Mouse (Mus musculus) macrophage (primary cell): Measurements from ENCODE around the gene Cpm. TPM values are rescaled to one million over a fixed set of nuclear protein-coding genes. Genes with fewer than 3 reads are reported as not detected.

Experiments
- H3K27ac ChIP-seq: fragments of 350-480 bp; formaldehyde crosslinking; 2 replicates; pipeline ENCODE4 v1.9.0; 2021
- H3K36me3 ChIP-seq: fragments of 350-480 bp; formaldehyde crosslinking; 2 replicates; pipeline ENCODE4 v1.9.0; 2021; ENCODE audit errors: inconsistent target
- H3K4me3 ChIP-seq: fragments of 350-480 bp; formaldehyde crosslinking; 2 replicates; pipeline ENCODE4 v1.9.0; 2021; ENCODE audit errors: inconsistent target
- H3K79me2 ChIP-seq: fragments of 350-480 bp; formaldehyde crosslinking; 2 replicates; pipeline ENCODE4 v1.9.0; 2021; ENCODE audit errors: inconsistent target
- WGBS: methylation state at CpG from one replicate; pipeline ENCODE4 v1.1.7; 2026; ENCODE audit warnings: inconsistent platforms; ENCODE audit not compliant: missing documents; 5-methylcytosine and 5-hydroxymethylcytosine counted together
- polyA plus RNA-seq: library from polyadenylated mRNA; stranded (reverse); fragments of 250-400 nt; gene quantifications from 3 replicates; pipeline ENCODE4 v1.2.4, GENCODE M21; 2018; ENCODE audit warnings: inconsistent platforms

Gene Cpm
- polyA plus RNA-seq, 1 experiment from 2014 or later: 0.07 TPM

GRCm38 (mm10) chr10:117676036-117676643 is 46.8 kb downstream of the Cpm start:
- H3K36me3 ChIP-seq: no peaks in the 10 kb centered on the region
- H3K4me3 ChIP-seq: no peak overlapping the region
- no peak overlapping the region for H3K27ac ChIP-seq
- H3K79me2 ChIP-seq: no peaks in the 10 kb centered on the region
- 31% methylated on average over 19 of the region's 19 CpGs for WGBS

- no peak overlapping the region for H3K4me3 ChIP-seq
- WGBS: 32% methylated on average over 17 of the region's 17 CpGs
Measured at GRCm38 (mm10) chr10:117676644-117677313, 47.5 kb downstream of the Cpm start.

DNA sequence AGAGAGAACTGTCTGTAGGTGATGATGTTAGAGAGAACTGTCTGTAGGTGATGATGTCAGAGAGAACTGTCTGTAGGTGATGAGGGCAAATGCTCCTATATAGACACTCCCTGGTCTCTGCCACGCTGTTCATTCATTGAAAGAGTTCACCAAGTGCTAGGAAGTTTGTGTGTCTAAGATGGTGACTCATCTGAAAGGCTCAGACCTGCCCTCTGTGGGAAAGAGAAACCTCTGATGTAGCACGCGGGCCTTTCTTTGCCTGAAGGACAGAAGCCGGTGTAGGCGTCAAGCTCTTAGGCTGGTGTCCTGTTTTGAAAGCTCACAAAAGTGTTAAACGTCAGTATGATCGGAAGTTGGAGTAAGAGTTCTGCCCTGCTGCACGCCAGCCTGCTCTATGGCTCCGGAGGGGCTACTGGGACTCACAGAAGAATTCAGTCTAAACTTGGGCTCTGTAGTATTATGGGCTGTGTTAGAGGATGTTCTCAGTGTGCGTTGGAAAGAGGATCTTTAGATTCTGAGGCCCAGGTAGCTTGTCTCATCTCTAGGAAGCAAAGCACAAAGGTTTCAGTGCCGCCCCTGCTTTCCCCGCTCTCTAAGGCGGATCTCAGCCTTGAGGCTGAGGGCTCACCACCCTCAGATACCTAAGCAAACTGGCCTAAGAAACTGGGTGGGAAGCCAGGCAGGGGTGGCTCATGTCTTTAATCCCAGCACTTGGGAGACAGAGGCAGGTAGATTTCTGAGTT is 48.4 kb downstream of the Cpm start:
- H3K36me3 ChIP-seq: no peaks in the 10 kb centered on the region
- H3K79me2 ChIP-seq: no peaks in the 10 kb centered on the region
- H3K4me3 ChIP-seq: no peak overlapping the region
- H3K27ac ChIP-seq: no peak overlapping the region
- WGBS: 81% methylated on average over 13 of the region's 13 CpGs

More at GRCm38 (mm10) chr10:117676644-117677313, 47.5 kb downstream of the Cpm start:
- no peak overlapping the region for H3K27ac ChIP-seq
- H3K36me3 ChIP-seq: no peaks in the 10 kb centered on the region
- H3K79me2 ChIP-seq: no peaks in the 10 kb centered on the region

GRCm38 (mm10) chr10:117678357-117678756 is 49.1 kb downstream of the Cpm start:
- no peak overlapping the region for H3K27ac ChIP-seq
- 92% methylated on average over 4 of the region's 5 CpGs for WGBS
- no peaks in the 10 kb centered on the region for H3K36me3 ChIP-seq

GRCm38 (mm10) chr10:117679029-117679686 is 49.9 kb downstream of the Cpm start:
- Histone ChIP-seq H3K79me2 (no peaks in the 10 kb centered on the region), H3K36me3 (no peaks in the 10 kb centered on the region), H3K27ac (no peak overlapping the region), H3K4me3 (no peak overlapping the region)
- 91% methylated on average over 5 of the region's 5 CpGs for WGBS

More at GRCm38 (mm10) chr10:117678357-117678756, 49.1 kb downstream of the Cpm start:
- Histone ChIP-seq H3K4me3 (no peak overlapping the region), H3K79me2 (no peaks in the 10 kb centered on the region)

DNA sequence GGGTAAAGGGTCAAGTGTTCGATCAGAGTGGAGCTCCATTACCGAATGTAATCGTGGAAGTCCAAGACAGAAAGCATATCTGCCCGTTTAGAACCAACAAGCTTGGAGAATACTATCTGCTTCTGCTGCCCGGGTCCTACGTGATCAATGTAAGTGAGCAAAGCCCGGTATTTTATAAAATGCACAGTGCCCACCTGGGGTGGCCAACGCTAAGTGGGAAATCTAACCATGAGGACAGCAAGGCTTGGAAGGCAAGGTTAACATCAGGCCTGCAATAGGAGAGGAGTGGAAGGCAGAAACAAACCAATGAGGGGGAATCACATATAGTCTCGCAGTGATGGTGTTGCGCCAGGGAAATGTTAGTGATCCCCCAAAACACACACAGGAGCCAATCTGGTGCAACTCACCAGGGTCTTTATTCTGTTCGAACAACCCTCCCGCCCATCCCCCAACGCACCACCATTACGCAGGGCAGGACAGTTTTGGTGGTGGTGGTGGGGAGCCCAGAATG is 50.7 kb downstream of the Cpm start:
- Histone ChIP-seq H3K36me3 (no peaks in the 10 kb centered on the region), H3K79me2 (no peaks in the 10 kb centered on the region), H3K4me3 (no peak overlapping the region), H3K27ac (no peak overlapping the region)
- WGBS: 94% methylated on average over 14 of the region's 14 CpGs

DNA sequence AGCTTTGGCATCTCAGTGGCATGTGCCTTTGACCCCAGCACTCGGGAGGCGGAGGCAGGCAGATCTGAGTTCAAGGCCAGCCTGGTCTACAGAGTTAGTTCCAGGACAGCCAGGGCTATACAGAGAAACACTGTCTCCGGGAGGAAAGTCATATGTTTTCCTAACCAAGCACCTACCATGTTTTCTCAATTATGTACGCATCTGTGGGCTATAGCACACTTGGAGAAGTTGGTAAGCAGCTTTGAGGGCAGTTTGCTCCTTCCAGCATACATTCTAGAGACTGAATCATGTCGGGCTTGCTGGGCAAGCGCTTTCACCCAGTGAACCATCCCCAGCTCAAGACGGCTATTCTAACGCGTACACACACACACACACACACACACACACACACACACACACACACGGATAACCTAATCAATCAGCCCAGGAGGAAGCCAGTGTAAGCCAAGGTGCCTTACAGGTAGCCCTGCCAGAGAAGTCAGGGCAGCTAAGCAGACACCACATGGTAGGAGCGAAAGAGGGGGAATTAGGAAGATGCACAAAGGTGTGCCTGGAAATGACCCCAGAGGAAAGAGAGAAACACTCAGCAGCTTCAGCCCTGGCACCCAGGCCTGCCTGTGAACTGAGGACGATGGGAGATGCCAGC is 51.7 kb downstream of the Cpm start:
- no peak overlapping the region for H3K27ac ChIP-seq
- 94% methylated on average over 12 of the region's 12 CpGs for WGBS
- H3K79me2 ChIP-seq: no peaks in the 10 kb centered on the region
- H3K36me3 ChIP-seq: no peaks in the 10 kb centered on the region
- H3K4me3 ChIP-seq: no peak overlapping the region

DNA sequence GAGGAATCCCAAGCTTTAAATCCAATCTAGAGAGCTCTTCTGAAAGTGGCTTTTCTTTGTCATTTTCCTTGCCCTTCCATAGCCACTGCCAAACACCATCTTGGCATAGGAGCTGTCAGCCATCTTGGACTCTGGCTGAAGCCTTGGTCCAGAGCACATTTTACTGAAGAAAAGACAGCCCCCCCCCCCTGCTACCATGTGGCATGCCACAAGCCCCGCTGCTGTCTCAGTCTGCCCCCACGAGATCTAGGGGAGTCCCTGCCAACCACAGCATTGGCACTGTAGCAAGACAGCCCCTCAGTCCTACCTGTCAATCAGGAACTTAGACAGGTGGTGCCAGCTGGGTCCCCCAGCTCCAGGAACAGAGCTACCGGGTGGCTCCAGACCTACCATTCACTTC is 52.2 kb downstream of the Cpm start:
- no peak overlapping the region for H3K4me3 ChIP-seq
- 53% methylated on average over 3 of the region's 3 CpGs for WGBS
- no peaks in the 10 kb centered on the region for H3K79me2 ChIP-seq
- no peaks in the 10 kb centered on the region for H3K36me3 ChIP-seq
- H3K27ac ChIP-seq: no peak overlapping the region

DNA sequence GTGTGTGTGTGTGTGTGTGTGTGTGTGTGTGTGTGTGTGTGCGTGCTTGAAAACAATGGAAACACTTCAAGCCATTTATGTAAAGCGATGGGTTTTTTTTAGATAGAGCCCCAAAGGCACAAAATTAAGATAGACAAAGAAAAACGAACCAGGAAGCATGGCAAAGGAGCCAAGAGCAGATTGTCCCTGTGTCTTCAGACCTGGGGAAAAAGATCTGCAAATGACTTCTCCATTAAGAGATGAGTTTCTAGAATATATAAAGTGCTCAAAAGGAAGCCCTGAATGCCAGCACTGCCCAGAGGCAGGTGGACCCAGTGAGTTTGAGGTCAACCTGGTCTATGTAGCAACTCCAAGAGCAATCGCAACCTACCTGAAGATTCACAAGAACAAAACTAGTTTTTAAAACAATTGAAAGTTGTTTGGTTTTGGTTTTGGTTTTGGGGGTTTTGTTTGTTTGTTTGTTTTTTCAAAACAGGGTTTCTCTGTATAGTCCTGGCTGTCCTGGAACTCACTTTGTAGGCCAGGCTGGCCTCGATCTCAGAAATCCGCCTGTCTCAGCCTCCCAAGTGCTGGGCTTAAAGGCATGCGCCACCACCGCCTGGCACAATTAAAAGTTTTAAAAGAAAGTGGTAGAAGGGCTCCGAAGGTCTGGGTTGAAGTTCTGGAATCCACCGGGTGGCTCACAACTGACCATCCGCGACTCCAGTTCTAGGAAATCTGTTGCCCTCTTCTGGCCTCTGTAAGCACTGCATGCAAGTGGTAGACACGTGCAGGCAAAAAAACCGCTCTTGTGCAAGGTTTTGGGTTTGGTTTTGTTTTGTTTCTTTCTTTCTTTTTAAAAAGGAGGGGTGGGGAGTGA is 52.9 kb downstream of the Cpm start:
- WGBS: 83% methylated on average over 13 of the region's 14 CpGs
- Histone ChIP-seq H3K79me2 (no peaks in the 10 kb centered on the region), H3K36me3 (no peaks in the 10 kb centered on the region), H3K4me3 (no peak overlapping the region), H3K27ac (no peak overlapping the region)

DNA sequence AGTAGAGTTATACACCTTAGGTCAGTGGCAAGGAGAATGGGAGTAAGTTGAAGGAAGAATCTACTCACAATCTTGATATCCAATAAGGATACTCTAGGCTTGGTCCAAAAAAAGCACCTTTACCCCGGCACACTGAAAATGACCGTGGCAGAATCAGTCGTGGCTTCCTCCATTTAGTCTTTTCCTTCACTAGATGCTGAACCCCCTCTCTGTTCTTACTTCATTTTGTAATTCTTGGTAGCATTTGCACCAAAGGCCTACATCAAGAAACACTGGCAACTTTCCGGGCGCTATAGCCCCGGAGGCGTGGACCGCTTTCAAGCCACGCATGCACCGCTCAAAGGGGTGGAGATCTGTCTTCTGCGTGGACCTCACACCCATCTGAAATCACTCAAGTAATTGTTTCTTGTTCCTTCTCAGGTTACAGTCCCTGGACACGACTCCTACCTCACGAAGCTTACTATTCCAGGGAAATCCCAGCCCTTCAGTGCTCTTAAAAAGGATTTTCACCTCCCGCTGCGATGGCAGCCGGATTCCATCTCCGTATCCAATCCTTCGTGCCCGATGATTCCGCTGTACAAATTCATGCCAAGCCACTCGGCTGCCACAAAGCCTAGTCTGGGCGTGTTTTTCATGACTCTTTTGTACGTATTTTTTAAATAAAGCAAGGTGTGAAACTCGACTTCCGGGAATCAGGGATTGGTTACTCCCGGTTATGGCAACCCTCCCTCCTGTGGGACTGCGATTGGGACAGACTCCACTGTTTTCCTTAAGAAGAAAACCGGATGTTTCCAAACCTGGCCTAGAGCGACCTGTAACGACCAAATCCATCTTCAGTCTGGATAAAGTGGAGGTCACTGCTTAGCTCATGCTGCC is 53.8 kb downstream of the Cpm start:
- 93% methylated on average over 27 of the region's 30 CpGs for WGBS
- Histone ChIP-seq H3K4me3 (no peak overlapping the region), H3K79me2 (no peaks in the 10 kb centered on the region), H3K36me3 (no peaks in the 10 kb centered on the region), H3K27ac (no peak overlapping the region)

DNA sequence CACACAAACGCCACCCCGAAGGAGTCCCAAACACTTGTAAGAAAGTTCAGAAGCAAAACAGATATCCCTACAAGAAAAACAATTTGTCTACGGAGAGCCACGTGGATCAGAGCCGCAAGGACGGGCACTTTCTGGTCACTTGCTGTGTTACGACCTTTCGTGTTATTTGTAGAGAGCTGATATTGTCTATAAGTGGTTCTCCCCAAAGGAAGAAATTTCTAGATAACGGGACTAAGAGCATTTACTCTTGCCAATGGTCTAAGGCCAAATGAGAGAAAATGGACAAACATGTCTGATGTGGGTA is 54.4 kb downstream of the Cpm start:
- peaks cover 5% of the 10 kb centered on the region; the same call in 1 of the 2 replicates for H3K36me3 ChIP-seq
- H3K27ac ChIP-seq: no peak overlapping the region
- 96% methylated on average over 7 of the region's 9 CpGs for WGBS
- H3K4me3 ChIP-seq: no peak overlapping the region
- no peaks in the 10 kb centered on the region for H3K79me2 ChIP-seq

DNA sequence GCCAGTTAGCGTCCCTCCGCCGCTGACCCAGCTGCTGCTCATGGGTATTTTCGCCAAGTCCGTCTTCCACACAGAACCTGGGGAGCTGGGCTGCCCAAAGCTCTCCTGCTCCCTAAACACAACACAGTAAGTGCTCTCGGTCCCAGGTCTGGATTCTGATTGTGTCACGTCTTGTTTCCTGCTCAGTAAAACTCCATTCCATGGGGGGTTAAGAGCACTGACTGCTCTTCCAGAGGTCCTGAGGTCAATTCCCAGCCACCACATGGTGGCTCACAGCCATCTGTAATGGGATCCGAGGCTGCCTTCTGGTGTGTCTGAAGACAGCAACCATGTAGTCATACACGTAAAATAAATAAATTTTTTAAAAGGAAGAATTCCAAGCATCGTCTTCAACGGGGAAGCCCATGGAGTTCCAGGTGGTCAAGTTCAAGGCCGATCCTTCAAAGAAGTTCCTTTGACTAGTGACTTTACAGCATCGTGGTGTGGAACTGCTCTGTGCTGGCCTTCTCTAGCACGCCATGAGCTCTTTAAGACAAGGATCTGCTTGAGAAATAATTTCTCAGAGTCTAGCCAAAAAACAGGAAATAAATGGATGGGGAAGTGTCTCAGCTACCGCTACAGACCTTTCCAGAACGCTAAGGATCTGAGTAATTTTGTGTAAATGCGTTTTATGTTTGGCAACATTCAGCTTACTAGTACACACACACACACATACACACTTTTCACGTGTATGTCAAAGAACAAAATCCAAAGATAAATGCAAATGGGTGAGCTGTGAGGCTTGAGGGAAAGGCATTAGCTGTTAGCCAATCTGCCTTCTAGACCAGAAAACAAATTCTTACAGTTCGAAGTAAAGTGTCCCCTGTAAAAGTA is 55.2 kb downstream of the Cpm start:
- peaks cover 13% of the 10 kb centered on the region; the same call in 1 of the 2 replicates for H3K36me3 ChIP-seq
- no peaks in the 10 kb centered on the region for H3K79me2 ChIP-seq
- no peak overlapping the region for H3K27ac ChIP-seq
- WGBS: 54% methylated on average over 17 of the region's 19 CpGs
- no peak overlapping the region for H3K4me3 ChIP-seq
